Mouse (Mus musculus): ENCODE results near the gene Mmel1.

The Mmel1 gene

DNA sequence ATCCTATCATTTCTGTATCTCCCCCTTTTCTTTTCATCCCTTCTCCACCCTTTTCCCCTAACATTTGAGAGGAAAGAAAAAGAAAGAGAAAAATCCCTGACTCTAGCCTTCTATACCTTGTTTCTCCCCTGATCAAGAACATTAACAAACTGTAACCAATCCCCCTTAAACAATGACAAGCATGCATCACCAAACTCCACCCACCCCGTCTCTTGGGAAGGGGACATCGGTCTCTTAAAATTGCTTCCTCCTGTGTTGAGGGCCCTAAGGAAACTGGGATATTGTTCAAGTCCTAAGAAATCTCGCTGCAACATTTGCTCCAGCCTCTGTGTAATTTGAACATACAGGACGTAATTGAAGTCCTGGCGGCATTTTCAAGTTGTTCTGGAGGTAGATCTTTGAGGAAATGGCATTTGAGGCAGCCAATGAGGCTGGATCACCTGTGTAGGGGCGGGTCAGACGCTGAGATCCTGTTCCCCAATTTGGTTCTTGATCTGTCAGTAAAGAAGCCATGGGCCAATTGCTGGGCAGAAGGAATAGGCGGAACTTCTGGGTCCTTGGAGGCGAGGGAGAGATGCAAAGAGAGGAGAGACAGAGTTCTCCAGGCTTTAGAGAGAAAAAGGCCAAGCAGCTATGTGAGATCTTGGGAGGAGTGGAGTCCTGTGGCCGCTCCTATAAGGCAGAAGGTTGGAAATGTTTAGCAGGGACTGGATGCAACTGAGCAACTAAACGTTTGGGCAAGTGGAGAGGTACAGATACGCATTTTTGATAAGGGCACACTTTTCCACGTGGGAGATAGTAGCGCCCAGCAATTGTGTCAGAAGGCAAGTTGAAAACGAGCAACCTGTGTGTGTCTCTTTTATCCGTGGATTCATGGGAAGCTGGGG, 35.0 kb downstream of the Mmel1 start:
- intact Hi-C loops (cut with DNase I) = no loop called here

GRCm38 (mm10) chr4:154907833-154908232, 38.4 kb downstream of the Mmel1 start:
- intact Hi-C loops (cut with DNase I) = loop anchor here (2.0 kb wide), 1 partner anchor 31 kb away; no protein-coding TSS in a partner anchor

GRCm38 (mm10) chr4:154908490-154908889, 39.1 kb downstream of the Mmel1 start:
- intact Hi-C loops (cut with DNase I) = no loop called here

GRCm38 (mm10) chr4:154910606-154911522, 41.5 kb downstream of the Mmel1 start:
- intact Hi-C loops (cut with DNase I) = no loop called here

- intact Hi-C loops (cut with DNase I) = no loop called here
Observed at GRCm38 (mm10) chr4:154911644-154912043, 42.3 kb downstream of the Mmel1 start.

DNA sequence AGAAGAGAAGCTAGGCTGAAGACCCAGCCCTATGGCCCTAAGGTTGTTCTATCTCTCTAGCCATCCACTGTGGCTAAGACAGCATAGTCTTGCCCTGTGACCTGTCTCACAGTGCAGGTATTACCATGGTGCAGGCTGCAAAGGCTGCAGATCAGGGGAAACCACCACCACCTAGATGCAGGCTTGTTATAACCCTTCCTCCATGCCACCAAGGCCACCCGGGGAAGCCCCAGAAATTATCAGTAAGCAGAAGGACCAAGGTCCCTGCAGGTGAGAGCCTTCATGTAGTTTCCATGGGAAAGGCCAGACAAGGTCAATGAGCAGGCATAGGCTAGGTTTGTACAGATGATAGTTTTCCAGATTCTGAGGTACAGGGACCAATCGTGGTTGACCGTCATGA, 44.5 kb downstream of the Mmel1 start:
- intact Hi-C loops (cut with DNase I) = no loop called here

- intact Hi-C loops (cut with DNase I) = no loop called here
Observed at GRCm38 (mm10) chr4:154914252-154914651, 44.9 kb downstream of the Mmel1 start.

DNA sequence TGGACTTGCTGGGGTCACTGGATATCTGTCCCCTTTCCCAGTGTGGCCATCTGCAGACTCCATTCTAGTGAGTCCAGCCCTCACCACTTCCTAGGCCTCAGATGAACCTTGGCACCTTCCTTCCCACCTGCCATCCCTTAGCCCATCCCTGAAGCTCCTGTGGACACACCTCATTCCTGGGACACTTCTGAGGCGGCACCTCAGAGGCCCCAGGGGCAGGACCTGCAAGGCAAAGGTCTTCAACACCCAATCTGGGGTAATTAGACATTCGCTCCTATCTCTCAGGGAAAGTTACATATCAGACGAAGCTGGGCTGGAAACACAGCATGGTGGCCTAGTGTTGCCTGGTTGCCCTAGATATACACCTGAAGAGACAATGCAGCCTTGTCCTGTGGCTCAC, 45.3 kb downstream of the Mmel1 start:
- intact Hi-C loops (cut with DNase I) = no loop called here

DNA sequence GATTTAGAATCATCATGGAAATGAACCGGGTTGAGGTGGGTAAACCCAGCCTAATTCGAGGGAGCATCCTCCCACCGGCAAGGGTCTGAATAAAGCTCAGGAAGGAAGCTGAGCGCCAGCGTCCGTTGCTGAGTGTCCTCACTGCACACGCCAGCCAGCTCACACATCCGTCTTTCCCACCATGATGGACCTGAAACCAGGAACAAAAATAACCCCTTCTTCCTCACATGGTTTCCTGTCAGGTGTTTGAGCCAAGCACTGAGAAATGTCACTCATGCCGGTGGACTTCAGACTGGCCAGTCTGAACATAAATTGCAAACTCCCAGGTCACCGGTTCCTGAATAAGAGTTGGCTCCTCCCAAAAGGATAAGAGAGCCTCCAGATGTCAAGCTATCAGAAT, 45.9 kb downstream of the Mmel1 start:
- intact Hi-C loops (cut with DNase I) = no loop called here

DNA sequence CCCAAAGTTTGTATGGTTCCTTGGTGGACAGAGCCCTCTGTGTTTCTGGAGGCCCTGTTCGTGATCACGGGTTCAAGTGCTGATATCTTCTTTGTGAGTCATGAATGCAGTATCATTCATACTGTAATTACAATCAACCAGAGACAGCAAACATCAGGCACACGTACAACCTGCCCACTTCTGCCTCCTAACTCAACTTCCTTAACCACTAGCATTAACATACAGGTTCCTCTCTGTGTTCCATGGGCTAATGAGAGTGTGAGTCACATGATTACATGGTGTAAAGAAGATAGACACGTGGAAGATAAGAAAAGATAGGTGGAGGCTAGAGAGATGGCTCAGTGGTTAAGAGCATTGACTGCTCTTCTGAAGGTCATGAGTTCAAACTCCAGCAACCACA, 47.3 kb downstream of the Mmel1 start:
- intact Hi-C loops (cut with DNase I) = no loop called here

DNA sequence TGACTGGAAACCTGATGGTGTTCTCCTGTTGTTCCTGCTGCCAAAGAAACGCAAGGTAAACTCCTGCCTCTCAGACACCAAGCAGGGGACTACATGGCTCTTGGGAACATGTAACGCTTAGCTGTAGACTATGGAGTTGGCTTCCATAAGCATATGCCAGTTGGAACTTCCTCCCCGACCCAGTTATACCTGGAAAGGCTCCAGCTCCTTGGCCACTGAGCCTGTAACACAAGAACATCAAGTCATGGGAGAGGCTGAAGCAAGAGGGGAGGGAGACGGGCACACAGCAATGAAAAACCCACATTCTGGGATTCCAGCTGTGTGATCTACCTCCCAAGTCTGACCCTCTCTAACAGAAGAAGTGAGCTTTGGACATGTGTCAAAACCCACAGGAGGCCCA, 52.9 kb downstream of the Mmel1 start:
- intact Hi-C loops (cut with DNase I) = no loop called here

- intact Hi-C loops (cut with DNase I) = no loop called here
Observed at GRCm38 (mm10) chr4:154922931-154923330, 53.5 kb downstream of the Mmel1 start.

GRCm38 (mm10) chr4:154925413-154925812, 56.0 kb downstream of the Mmel1 start:
- intact Hi-C loops (cut with DNase I) = no loop called here

GRCm38 (mm10) chr4:154926969-154927898, 57.8 kb downstream of the Mmel1 start:
- intact Hi-C loops (cut with DNase I) = no loop called here

- intact Hi-C loops (cut with DNase I) = no loop called here
Observed at GRCm38 (mm10) chr4:154927899-154928337, 58.5 kb downstream of the Mmel1 start.

DNA sequence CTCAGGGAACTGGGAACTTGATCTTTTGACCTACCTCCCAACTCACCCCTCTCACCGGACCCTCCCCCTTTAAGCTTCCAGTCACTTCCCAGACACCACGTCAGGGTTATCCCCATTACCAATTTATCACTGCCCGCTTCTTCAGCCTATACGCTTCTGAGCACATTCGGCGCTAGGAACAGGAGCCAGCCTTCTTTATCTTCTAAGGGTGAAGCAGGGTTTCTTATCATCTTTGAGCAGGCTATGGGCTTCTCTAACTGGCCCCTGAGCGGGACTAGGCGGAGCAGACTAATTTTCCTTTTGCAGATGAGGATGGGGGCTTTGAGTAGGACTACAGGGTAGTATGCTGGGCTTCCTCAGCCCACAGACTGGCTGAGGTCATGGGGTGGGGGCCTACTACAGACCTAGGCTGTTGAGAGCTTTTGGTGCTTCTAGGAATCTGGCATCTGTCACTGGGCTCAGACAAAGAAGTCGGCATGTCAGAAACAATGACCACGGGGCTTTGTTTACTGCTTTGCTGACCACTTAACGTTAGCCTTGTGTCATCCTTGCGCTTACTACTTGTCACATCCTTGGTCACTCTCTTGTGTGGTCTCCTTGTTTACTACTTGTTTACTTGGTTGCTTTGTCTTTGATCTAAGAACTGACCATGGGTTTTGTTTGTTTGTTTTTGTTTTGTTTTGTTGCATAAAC, 59.2 kb downstream of the Mmel1 start, which contains the start of gene Tnfrsf14:
Gene Tnfrsf14, minus strand, starts transcription at position 169 of the 693 bp plus-strand sequence.
- intact Hi-C loops (cut with DNase I) = no loop called here

GRCm38 (mm10) chr4:154929088-154929660, 59.8 kb downstream of the Mmel1 start:
- intact Hi-C loops (cut with DNase I) = no loop called here

GRCm38 (mm10) chr4:154933306-154933907, 64.0 kb downstream of the Mmel1 start:
- intact Hi-C loops (cut with DNase I) = no loop called here

DNA sequence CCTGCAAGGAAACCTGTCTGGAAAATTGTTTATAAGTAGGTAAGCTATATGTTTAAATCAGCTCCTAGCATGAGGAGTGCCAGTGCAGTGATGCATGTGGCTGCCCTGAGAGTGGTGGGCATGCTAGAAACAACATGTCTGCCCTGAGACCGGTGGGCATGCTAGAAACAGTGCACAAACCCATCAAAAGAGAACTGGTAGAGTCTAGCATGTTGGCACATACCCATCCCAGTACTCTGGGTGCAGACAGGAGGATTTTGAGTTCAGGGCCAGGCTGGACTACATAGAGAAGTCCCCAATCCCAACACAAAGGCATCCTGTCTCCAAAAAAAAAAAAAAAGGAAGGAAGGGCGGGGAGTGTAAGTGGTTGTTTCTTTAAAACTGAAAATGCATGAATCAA, 65.4 kb downstream of the Mmel1 start:
- intact Hi-C loops (cut with DNase I) = no loop called here
